Mouse (Mus musculus) testis, postnatal 10 days (tissue): Measurements from ENCODE around the gene Gm8126.
A peak's percentile ranks its signal among the peaks of the same experiment; 100 is the strongest.
"Not testable (repeated sequence)": the region's sequence is repeated elsewhere in the genome, so short reads cannot be mapped to it uniquely, and the experiment has no call there.

ENCODE experiments used
- DNase-seq: peaks from one replicate; pipeline ENCODE4 v3.0.0; 2021; ENCODE audit warnings: low spot score

The Gm8126 gene

GRCm38 (mm10) chr14:43258349-43258748 is at the start of gene Gm8126:
Gm8126 (plus strand) TSS chr14:43258649.
- not testable (repeated sequence) for DNase-seq

GRCm38 (mm10) chr14:43235204-43235603 is 23.2 kb upstream of the Gm8126 start, which contains the start of gene Gm8122:
Gm8122 (minus strand) TSS chr14:43235304.
- not testable (repeated sequence) for DNase-seq

GRCm38 (mm10) chr14:43237769-43238168 is 20.7 kb upstream of the Gm8126 start:
- DNase-seq: not testable (repeated sequence)

DNA sequence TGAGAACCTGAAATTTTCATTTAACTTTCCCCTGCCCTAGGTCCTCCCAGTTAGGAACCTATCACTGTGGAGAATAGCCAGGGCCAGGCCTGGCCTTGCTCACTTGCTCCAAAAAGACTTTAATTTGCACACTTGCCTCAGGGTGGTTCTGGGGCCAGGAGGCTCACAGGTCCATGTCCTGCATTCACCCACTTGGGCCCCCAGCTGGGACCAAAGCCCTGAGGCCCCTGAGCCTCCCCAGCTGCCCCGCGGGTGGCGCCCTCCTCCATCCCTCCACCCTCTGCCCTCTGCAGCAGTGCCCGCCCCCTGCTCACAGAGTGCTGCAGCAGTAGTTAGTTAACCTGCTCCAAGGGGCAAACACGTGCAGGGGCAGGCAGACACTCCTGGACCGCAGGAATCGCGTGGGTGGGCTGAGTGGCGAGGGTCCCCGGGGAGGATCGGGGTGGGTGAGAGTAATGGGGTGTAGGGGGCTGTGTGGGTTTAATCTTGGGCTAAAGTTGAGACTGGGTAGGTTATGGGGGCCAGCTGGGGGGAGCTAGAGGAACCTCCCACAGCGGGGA is 8.8 kb upstream of the Gm8126 start:
- peak; percentile 57 for DNase-seq

GRCm38 (mm10) chr14:43250549-43251253 is 7.7 kb upstream of the Gm8126 start:
- DNase-seq: not testable (repeated sequence)

DNA sequence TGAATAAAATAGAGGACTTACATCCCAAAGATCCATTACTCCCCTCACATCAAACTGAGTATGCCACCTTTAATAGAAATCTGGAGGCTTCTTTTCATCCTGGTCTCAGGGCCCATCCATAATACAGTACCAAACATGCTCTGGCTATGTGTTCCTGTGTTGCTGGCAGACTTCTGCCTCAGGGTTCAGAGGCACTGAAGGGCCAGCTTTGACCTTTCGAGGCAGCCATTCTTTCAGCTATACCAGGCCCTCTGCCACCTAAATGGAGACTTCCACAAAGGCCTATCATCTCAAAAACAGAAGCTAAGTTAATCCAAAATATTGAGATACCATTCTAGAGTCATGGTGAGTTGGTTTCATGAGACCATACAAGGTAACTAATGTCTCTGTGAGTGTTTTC is 1.9 kb upstream of the Gm8126 start:
- DNase-seq: not testable (repeated sequence)

DNA sequence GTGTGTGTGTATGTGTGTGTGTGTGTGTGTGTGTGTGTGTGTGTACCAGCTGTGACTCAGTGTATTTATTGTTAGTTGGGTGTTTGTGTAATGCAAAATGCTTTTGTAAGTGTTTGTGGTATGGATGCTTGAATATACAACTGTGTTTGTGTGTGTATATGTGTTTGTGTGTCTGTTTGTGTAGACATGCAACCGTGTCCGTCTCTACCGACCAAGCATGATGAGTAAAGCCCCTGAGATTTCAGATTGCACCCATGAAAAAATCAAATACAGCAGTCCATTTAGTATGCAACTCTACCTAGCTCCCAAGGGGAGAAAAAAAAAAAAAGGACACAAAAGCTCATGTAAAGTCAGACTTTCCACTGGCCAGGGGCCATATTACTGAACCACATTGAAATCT is 5.0 kb downstream of the Gm8126 start:
- DNase-seq: not testable (repeated sequence)

DNA sequence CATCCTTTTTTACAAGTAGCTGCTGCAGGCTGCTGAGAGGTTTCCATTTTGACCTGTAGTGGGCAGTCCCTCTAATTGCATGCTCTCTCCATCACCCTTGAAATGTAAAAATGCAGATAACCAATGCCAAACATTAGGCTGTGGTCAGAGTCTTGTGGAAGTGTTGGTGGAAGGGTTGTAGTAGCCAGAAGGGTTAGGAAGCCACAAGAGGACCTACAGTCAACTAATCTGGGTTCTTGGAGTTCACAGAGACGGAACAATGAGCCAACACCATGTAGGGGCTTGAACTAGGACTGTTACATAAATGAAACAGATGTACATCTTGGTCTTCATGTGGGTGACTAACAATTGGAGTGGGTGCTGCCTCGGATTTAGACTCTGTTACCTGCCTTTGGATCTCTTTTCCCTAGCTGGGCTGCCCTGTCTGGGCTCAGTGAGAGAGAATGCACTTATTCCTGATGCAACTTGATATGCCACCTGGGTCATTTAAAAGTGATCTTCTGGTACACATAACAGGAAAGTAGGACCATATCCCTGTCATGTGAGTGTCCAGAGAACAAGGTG is 10.2 kb downstream of the Gm8126 start:
- not testable (repeated sequence) for DNase-seq

DNA sequence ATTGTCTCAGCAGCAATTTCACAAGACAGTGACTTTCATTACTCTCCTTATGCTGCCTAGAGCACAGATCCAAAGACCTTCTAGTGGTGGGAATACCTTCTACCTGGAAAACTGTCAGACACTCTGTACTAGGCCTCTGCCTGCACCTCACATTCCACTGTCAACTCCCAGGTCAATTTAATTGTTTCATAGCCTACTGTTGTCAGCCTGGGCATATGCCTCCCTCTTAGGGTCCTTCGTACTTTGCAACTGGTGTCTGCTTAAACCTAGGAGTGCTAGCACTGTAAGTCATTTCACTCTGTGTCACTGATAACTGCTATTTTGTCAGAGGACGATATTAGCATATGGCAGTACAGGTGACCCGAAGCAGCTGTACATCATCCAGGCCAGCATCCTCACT is 10.8 kb downstream of the Gm8126 start:
- DNase-seq: not testable (repeated sequence)

- not testable (repeated sequence) for DNase-seq
Measured at GRCm38 (mm10) chr14:43273161-43273560, 14.7 kb downstream of the Gm8126 start.

DNA sequence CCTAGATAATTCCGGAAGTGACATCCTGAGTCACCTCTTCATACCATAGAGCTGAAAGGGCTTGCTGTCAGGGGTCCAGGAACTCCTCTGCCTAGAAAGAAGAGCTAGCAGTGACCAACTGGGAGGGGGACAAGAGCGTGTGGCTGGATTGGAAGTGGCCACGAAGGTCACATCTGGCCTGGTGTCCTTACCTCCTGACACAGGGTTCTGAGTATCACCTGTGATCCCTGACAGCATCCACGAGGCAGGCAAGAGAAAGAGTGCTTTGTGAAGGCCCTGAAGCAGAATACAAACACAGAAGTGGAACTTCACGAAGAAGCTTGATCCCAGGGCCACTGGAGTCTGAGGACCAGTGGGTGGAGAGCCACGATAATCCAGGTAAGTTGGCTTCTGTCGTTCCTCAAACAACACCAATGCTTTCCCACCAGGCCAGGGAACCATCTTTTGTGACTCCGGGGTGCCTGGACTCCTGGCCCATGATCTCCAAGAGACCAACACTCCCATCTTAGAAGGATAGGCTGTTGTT is 16.6 kb downstream of the Gm8126 start, which contains the start of gene Gm9732:
Gm9732 (plus strand) TSS at position 51 of the 526 bp plus-strand sequence.
- DNase-seq: peak; percentile 62

- not testable (repeated sequence) for DNase-seq
Measured at GRCm38 (mm10) chr14:43275752-43276151, 17.3 kb downstream of the Gm8126 start.

- not testable (repeated sequence) for DNase-seq
Measured at GRCm38 (mm10) chr14:43277468-43277867, 19.0 kb downstream of the Gm8126 start.

- not testable (repeated sequence) for DNase-seq
Measured at GRCm38 (mm10) chr14:43278146-43278545, 19.7 kb downstream of the Gm8126 start.

- DNase-seq: peak; percentile 60
Measured at GRCm38 (mm10) chr14:43278681-43279080, 20.2 kb downstream of the Gm8126 start.

DNA sequence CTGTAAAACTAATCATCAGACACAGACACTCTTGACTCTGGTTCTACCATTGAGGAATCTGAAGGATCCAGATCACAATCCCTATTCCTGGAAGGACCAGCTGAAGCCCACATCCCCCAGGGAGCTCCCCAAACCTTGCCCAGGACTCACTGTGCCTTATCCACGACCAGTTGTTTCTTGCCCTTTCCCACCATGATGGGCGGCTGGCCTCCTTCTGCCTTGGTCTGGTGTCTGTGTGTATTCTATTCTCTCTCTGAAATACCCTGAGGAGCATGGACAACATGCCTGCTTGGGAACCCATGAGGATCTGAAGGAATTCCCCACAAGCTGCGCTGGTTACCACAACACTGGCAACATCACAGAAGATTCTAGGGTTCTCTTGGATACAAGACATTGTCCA is 35.1 kb downstream of the Gm8126 start, which contains the start of gene Gm8127:
Gm8127 (minus strand) TSS at position 330 of the 400 bp plus-strand sequence.
- not testable (repeated sequence) for DNase-seq
